Comparison of ENCODE assay signal across 18 mouse cellular contexts in the genomic region with DNA sequence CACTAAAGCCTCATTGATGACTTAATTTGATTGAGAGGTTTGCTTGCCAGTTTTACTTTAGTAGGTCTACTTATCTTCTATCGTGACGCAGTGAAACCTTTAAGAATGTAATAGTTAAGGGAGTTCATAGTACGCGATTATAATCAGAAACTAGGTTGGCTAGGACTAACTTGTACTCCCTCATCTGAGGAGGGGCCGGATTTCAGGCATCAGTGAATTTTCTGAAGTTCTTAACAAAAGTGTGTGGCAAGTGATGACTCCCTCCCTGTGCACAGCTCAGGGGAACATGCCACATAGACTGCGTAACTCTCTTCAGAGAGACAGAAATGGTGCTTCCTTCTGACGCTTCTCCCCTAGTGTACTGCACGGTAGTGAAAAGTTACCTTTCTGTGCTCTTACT.
"Had no signal": no experiment of that assay in that cellular context is flagged by ENCODE, and none has a peak within 500 bp of the region (broad histone marks: within the 10 kb centered on the region; RNA-seq: fewer than 3 reads in every experiment).

No protein-coding gene starts in this region.

- H3K4me2 ChIP-seq: liver, embryonic 15.5 days; lung, embryonic 15.5 days; midbrain, embryonic 12.5 days; midbrain, embryonic 15.5 days; neural tube, embryonic 13.5 days; neural tube, embryonic 15.5 days had no signal

- H3K36me3 ChIP-seq: liver, embryonic 15.5 days; midbrain, embryonic 15.5 days had no signal

- H3K27me3 ChIP-seq: liver, embryonic 15.5 days; lung, embryonic 15.5 days; megakaryocyte, embryonic 14.5 days; midbrain, embryonic 12.5 days; midbrain, embryonic 15.5 days; neural tube, embryonic 13.5 days; neural tube, embryonic 15.5 days had no signal

- DNase-seq: liver, postnatal 0 days; lung, adult 2 months; lung, postnatal 36 days; retina, postnatal 1 day; right cerebral cortex, adult 18-20 months; right cerebral cortex, postnatal 25 days; right cerebral cortex, postnatal 4 days; spleen, adult 18-20 months; thymus, adult 18-20 months; thymus, postnatal 14 days; thymus, postnatal 36 days had no signal

- H3K4me3 ChIP-seq: liver, embryonic 15.5 days; lung, embryonic 15.5 days; megakaryocyte, embryonic 14.5 days; midbrain, embryonic 12.5 days; midbrain, embryonic 15.5 days; neural tube, embryonic 13.5 days; neural tube, embryonic 15.5 days had no signal
